Mouse (Mus musculus): ENCODE results near the gene Tomm7. TPM values are rescaled to one million over a fixed set of nuclear protein-coding genes. Genes with fewer than 3 reads are reported as not detected.

Tomm7 gene
- polyA plus RNA-seq, 1 experiment, result 125 TPM

- no peak for TF ChIP-seq CTCF (IDR thresholded peaks at IDR 0.05; ENCODE audit: control insufficient read depth, insufficient read depth, insufficient read length)
- TF ChIP-seq MYOD1 (IDR thresholded peaks at IDR 0.05; ENCODE audit: control insufficient read depth, insufficient read length, low read depth), result no peak
- no peak for TF ChIP-seq CEBPB (IDR thresholded peaks at IDR 0.05; ENCODE audit: low read depth)
- TF ChIP-seq FOSL1 (IDR thresholded peaks at IDR 0.05; ENCODE audit: insufficient read depth, low read length, poor library complexity, severe bottlenecking), result no peak
- no peak for TF ChIP-seq MYOG (IDR thresholded peaks at IDR 0.05; ENCODE audit: control insufficient read depth, extremely low read depth, insufficient read length)
- no peak for TF ChIP-seq USF1 (IDR thresholded peaks at IDR 0.05; ENCODE audit: low read depth)
- TF ChIP-seq MAX (IDR thresholded peaks at IDR 0.05), result no peak
- peaks cover 66% of the 10 kb centered on the region for H3K36me3 ChIP-seq (ENCODE audit: control insufficient read depth, insufficient read depth)
- H3K27me3 ChIP-seq (ENCODE audit: control insufficient read depth, insufficient read depth, insufficient read length), result no peaks in the 10 kb centered on the region
- no peak overlapping the region for H3ac ChIP-seq (ENCODE audit: control insufficient read depth, insufficient read length, low read depth)
- no peaks in the 10 kb centered on the region for H3K79me3 ChIP-seq (ENCODE audit: low read depth)
- no peaks in the 10 kb centered on the region for H3K79me2 ChIP-seq (ENCODE audit: control insufficient read depth, insufficient read depth)
- no peak overlapping the region for H3K4me3 ChIP-seq (ENCODE audit: insufficient read depth, poor library complexity, severe bottlenecking)
Observed at GRCm38 (mm10) chr5:23814841-23815240, 29.1 kb downstream of the Tomm7 start.

- Histone ChIP-seq H3K79me3 (ENCODE audit: low read depth) (peaks cover 4% of the 10 kb centered on the region), H3K79me2 (ENCODE audit: control insufficient read depth, insufficient read depth) (peaks cover 15% of the 10 kb centered on the region), H3K27me3 (ENCODE audit: control insufficient read depth, insufficient read depth, insufficient read length) (no peaks in the 10 kb centered on the region), H3K4me3 (ENCODE audit: insufficient read depth, poor library complexity, severe bottlenecking) (no peak overlapping the region), H3K36me3 (ENCODE audit: control insufficient read depth, insufficient read depth) (peaks cover 21% of the 10 kb centered on the region), H3ac (ENCODE audit: control insufficient read depth, insufficient read length, low read depth) (no peak overlapping the region)
- TF ChIP-seq USF1 (IDR thresholded peaks at IDR 0.05; ENCODE audit: low read depth), result no peak
- no peak for TF ChIP-seq MYOG (IDR thresholded peaks at IDR 0.05; ENCODE audit: control insufficient read depth, extremely low read depth, insufficient read length)
- no peak for TF ChIP-seq MAX (IDR thresholded peaks at IDR 0.05)
- TF ChIP-seq MYOD1 (IDR thresholded peaks at IDR 0.05; ENCODE audit: control insufficient read depth, insufficient read length, low read depth), result no peak
- no peak for TF ChIP-seq FOSL1 (IDR thresholded peaks at IDR 0.05; ENCODE audit: insufficient read depth, low read length, poor library complexity, severe bottlenecking)
- no peak for TF ChIP-seq CEBPB (IDR thresholded peaks at IDR 0.05; ENCODE audit: low read depth)
- TF ChIP-seq CTCF (IDR thresholded peaks at IDR 0.05; ENCODE audit: control insufficient read depth, insufficient read depth, insufficient read length), result no peak
Observed at GRCm38 (mm10) chr5:23792726-23793125, 51.2 kb downstream of the Tomm7 start.

GRCm38 (mm10) chr5:23789078-23789612 lies 54.8 kb downstream of the Tomm7 start:
- peaks cover 17% of the 10 kb centered on the region for H3K36me3 ChIP-seq (ENCODE audit: control insufficient read depth, insufficient read depth)
- H3K4me3 ChIP-seq (ENCODE audit: insufficient read depth, poor library complexity, severe bottlenecking), result no peak overlapping the region
- H3K27me3 ChIP-seq (ENCODE audit: control insufficient read depth, insufficient read depth, insufficient read length), result no peaks in the 10 kb centered on the region
- peaks cover 4% of the 10 kb centered on the region for H3K79me3 ChIP-seq (ENCODE audit: low read depth)
- TF ChIP-seq MAX (IDR thresholded peaks at IDR 0.05), result no peak
- TF ChIP-seq FOSL1 (IDR thresholded peaks at IDR 0.05; ENCODE audit: insufficient read depth, low read length, poor library complexity, severe bottlenecking), result no peak
- no peak for TF ChIP-seq CEBPB (IDR thresholded peaks at IDR 0.05; ENCODE audit: low read depth)
- no peak for TF ChIP-seq CTCF (IDR thresholded peaks at IDR 0.05; ENCODE audit: control insufficient read depth, insufficient read depth, insufficient read length)
- TF ChIP-seq MYOG (IDR thresholded peaks at IDR 0.05; ENCODE audit: control insufficient read depth, extremely low read depth, insufficient read length), result no peak
- TF ChIP-seq MYOD1 (IDR thresholded peaks at IDR 0.05; ENCODE audit: control insufficient read depth, insufficient read length, low read depth), result no peak
- TF ChIP-seq USF1 (IDR thresholded peaks at IDR 0.05; ENCODE audit: low read depth), result no peak
- no peak overlapping the region for H3ac ChIP-seq (ENCODE audit: control insufficient read depth, insufficient read length, low read depth)
- peaks cover 17% of the 10 kb centered on the region for H3K79me2 ChIP-seq (ENCODE audit: control insufficient read depth, insufficient read depth)

Other genes with a start within 250 kb of the Tomm7 start
- gene Srpk2, start 159.5 kb downstream of the Tomm7 start, polyA plus RNA-seq (2012; fragmentation: generic; extraction: Trizol), result 4.9 TPM
- gene Pus7, start 60.5 kb downstream of the Tomm7 start, polyA plus RNA-seq (2012; fragmentation: generic; extraction: Trizol), result 12.5 TPM
- gene Rint1, start 56.5 kb downstream of the Tomm7 start, polyA plus RNA-seq (2012; fragmentation: generic; extraction: Trizol), result 9.5 TPM
- 10.1 TPM for gene Fam126a, start 186.5 kb upstream of the Tomm7 start, polyA plus RNA-seq (2012; fragmentation: generic; extraction: Trizol)